Mouse (Mus musculus) hindbrain, embryonic 14.5 days (tissue): ENCODE measurements around the gene Pxn. TPM values are rescaled to one million over a fixed set of nuclear protein-coding genes. Genes with fewer than 3 reads are reported as not detected.
"Not testable (repeated sequence)": the region's sequence is repeated elsewhere in the genome, so short reads cannot be mapped to it uniquely, and the experiment has no call there.

Experiments used
- ATAC-seq: fragments of 200-750 bp; cut with Nextera tagmentation; 2 replicates; pipeline ENCODE4 v1.8.0; 2017; ENCODE audit warnings: moderate number of reproducible peaks, mild to moderate bottlenecking, moderate TSS enrichment, moderate library complexity; ENCODE audit not compliant: low FRiP score
- DNase-seq: peaks from one replicate; pipeline ENCODE4 v3.0.0-alpha.2; 2015; ENCODE audit warnings: low spot score
- H3K27ac ChIP-seq: fragments of 300-500 bp; sonication (generic); 2 replicates; pipeline ENCODE4 v1.5.1; 2014; ENCODE audit warnings: mild to moderate bottlenecking, moderate library complexity
- H3K27me3 ChIP-seq: fragments of 300-500 bp; sonication (generic); 2 replicates; pipeline ENCODE4 v1.6.1; 2014; ENCODE audit warnings: mild to moderate bottlenecking, low read length, mixed read lengths; ENCODE audit not compliant: control insufficient read depth, insufficient read depth
- H3K36me3 ChIP-seq: fragments of 300-500 bp; sonication (generic); replicated peaks from 2 replicates; pipeline ENCODE4 v1.6.1; 2014; ENCODE audit not compliant: control insufficient read depth, insufficient read depth
- H3K4me1 ChIP-seq: fragments of 300-500 bp; sonication (generic); replicated peaks from 2 replicates; pipeline ENCODE4 v1.6.1; 2014; ENCODE audit warnings: antibody characterized with exemption, low read length, mixed read lengths; ENCODE audit not compliant: control insufficient read depth, insufficient read depth
- H3K4me2 ChIP-seq: fragments of 300-500 bp; sonication (generic); replicated peaks from 2 replicates; pipeline ENCODE4 v1.6.1; 2014; ENCODE audit warnings: mild to moderate bottlenecking, moderate library complexity
- H3K4me3 ChIP-seq: fragments of 300-500 bp; sonication (generic); replicated peaks from 2 replicates; pipeline ENCODE4 v1.5.1; 2014; ENCODE audit warnings: mild to moderate bottlenecking, low read length
- H3K9ac ChIP-seq: fragments of 300-500 bp; sonication (generic); 2 replicates; pipeline ENCODE4 v1.6.1; 2014
- H3K9me3 ChIP-seq: fragments of 300-500 bp; sonication (generic); 2 replicates; pipeline ENCODE4 v1.6.1; 2016; ENCODE audit warnings: low read length; ENCODE audit not compliant: control insufficient read depth
- WGBS: fragments of 180-500 bp; shearing (Covaris S2); extraction: QIAGEN DNeasy Blood & Tissue Kit; methylation state at CpG from one replicate; pipeline ENCODE4 v1.1.7; 2014; 5-methylcytosine and 5-hydroxymethylcytosine counted together
- polyA plus RNA-seq: library from polyadenylated mRNA; unstranded; fragments of >200 nt; fragmentation: Nextera tagmentation; extraction: Ambion mirVana; gene quantifications from 2 replicates; pipeline ENCODE4 v1.2.1, GENCODE M21; 2014

Pxn gene
- polyA plus RNA-seq, 1 experiment from 2014 or later = 12.2 TPM

DNA sequence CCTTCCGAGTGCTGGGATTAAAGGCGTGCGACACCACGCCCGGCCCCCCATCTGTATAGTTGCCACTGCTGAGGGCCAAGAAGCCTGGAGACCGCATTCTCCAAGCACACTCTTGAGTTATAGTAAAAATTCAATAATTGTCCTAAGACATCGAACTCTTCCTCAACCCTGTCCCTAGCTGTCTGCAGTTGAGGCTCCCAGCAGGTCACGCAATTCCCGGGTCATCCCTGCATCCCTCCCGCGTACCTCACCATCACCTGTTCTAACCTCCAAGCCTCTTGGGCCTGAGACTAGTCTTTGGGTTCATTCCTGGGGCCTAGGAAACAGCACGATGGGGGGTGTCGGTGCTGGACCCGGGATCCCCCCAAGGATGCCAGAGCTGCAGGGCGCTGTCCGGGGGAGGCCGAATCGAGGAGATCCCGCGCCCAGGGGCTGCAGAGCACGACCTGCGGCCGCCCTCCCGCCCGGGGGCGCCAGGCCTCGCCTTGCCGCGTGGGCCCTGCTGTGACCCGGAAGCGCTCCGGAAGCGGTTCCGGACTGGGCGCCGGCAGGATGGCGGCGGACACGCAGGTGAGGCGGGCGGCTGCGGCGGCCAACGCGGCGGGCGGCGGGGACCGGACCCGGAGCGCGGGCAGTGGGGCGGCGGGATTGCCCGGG is 58.4 kb downstream of the Pxn start, which contains the start of gene Gcn1l1:
Gene Gcn1l1 (plus strand): TSS at position 518 of the 657 bp plus-strand sequence.
- peaks cover 41% of the 10 kb centered on the region for H3K36me3 ChIP-seq
- 3% methylated on average over 53 of the region's 55 CpGs for WGBS
- DNase-seq (peak; percentile 77), ATAC-seq (peak; percentile 90)
- no peaks in the 10 kb centered on the region for H3K27me3 ChIP-seq
- H3K9ac ChIP-seq = peak within 1 kb of the TSS; percentile 92
- H3K4me3 ChIP-seq = peak within 1 kb of the TSS; percentile 97
- H3K4me2 ChIP-seq = peak within 1 kb of the TSS; percentile 90
- H3K4me1 ChIP-seq = peaks cover 27% of the 10 kb centered on the region
- H3K9me3 ChIP-seq = no peaks in the 10 kb centered on the region
- H3K27ac ChIP-seq = peak within 1 kb of the TSS; percentile 81

DNA sequence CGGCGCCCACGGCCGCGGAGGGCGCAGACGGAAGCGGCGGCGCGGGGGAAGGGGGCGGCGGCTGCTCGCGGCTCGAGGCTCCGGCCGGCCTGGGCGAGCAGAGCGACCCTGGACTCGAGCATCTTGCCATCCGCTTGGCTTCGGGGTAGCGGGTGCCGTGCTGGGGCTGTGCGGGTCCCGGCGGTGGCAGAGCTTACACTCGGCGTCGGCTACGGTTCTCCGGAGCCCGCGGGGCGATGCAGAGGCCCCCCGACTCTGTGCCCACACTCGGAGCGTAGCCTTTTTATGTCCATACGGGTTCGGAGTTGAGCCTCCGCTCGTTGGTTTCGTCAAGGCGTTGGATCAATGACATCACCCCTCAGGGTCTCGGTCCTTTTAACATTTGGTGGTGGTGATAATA is 58.9 kb downstream of the Pxn start:
- Histone ChIP-seq H3K4me2 (peak overlapping the region; percentile 90), H3K27me3 (no peaks in the 10 kb centered on the region), H3K9ac (peak overlapping the region; percentile 92), H3K4me1 (peaks cover 23% of the 10 kb centered on the region), H3K27ac (peak overlapping the region; percentile 81), H3K9me3 (no peaks in the 10 kb centered on the region), H3K36me3 (peaks cover 40% of the 10 kb centered on the region), H3K4me3 (peak overlapping the region; percentile 97)
- no peak for DNase-seq
- under 1% methylated on average over 27 of the region's 46 CpGs for WGBS
- ATAC-seq = peak; percentile 41; the same call in 1 of the 2 replicates

DNA sequence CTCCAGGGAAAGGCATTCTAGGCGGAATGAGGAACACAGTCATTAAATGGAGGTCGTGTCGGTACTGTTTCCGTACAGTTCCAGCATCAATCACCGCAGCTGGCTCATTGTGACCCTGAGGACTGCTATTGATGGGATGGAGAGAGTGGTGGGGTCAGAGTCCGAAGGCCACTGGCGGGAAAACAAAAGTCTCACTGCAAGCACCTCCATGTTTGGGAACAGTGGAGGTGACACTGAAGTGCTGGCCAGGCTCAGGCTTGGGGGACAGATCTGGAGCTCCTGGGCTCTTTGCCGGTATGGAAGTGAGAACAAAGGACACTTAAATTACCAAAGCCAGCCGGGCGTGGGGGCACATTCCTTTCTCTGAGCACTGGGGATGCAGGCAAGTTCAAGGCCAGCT is 62.2 kb downstream of the Pxn start:
- Histone ChIP-seq H3K9me3 (no peaks in the 10 kb centered on the region), H3K27ac (no peak overlapping the region), H3K4me2 (no peak overlapping the region), H3K4me1 (peaks cover 17% of the 10 kb centered on the region), H3K4me3 (no peak overlapping the region), H3K36me3 (peaks cover 34% of the 10 kb centered on the region), H3K9ac (no peak overlapping the region), H3K27me3 (no peaks in the 10 kb centered on the region)
- ATAC-seq (no peak), DNase-seq (no peak)
- WGBS = 41% methylated on average over 10 of the region's 10 CpGs

DNA sequence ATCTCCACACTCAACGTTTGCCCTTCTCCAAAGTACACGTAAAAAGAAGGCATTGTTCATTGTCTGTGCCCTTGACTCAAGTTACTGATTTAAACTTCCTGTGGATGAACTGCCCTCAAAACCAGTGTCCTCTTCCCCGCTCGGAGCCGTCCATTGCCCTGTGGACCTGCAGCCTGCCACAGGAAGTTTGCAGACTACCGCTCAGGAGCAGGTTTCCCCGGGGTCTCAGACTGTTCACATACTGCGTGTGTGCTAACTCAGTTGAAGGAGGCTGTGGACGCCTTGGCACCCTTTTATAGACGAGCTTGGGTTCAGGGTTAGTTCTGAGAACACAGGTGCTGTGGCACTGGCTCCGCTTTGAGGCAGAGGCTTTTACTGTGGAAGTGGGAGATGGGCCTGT is 62.8 kb downstream of the Pxn start:
- Histone ChIP-seq H3K27ac (no peak overlapping the region), H3K27me3 (no peaks in the 10 kb centered on the region), H3K4me1 (peaks cover 15% of the 10 kb centered on the region), H3K9ac (no peak overlapping the region), H3K4me2 (no peak overlapping the region), H3K4me3 (no peak overlapping the region), H3K36me3 (peaks cover 34% of the 10 kb centered on the region), H3K9me3 (no peaks in the 10 kb centered on the region)
- 81% methylated on average over 11 of the region's 11 CpGs for WGBS
- DNase-seq (no peak), ATAC-seq (no peak)

DNA sequence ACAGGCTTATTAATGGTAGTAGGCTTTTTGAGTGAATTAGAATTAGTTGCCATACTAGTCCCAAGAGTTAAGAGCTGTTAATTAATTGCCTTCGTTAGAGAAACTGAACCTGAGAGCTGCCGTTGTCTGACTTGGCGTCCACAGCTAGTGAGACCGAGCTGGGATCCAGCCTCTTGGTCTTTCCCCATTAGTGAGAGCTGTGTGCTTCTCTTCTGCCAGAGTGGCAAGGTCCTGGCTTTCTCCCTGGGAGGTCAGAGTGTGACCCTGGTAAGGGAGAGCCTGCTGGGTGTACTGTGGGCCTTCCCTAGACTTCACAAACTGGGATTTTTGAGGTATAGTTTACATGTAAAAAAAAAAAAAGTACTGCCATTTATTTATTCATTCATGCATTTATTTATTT is 63.2 kb downstream of the Pxn start:
- ATAC-seq = no peak

DNA sequence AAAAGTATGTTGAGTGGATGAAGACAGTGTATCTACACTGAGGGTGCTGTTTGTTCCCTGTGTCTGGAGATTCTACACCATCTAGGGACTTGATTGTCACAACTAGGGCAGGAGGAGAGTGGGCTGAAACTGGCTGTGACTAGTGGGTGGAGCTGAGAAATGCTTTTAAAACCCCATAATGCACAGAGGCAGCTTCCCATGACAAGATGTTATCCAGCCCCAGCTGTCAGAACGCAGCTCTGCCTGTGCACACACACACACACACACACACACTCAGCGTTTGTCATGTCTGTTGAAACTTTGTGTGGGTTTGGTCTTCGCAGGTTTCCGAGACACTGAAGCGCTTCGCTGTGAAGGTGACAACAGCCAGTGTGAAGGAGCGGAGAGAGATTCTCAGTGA is 64.6 kb downstream of the Pxn start:
- no peaks in the 10 kb centered on the region for H3K9me3 ChIP-seq
- DNase-seq = no peak
- H3K27ac ChIP-seq = no peak overlapping the region
- no peaks in the 10 kb centered on the region for H3K27me3 ChIP-seq
- ATAC-seq = no peak
- H3K4me2 ChIP-seq = no peak overlapping the region
- no peak overlapping the region for H3K9ac ChIP-seq
- peaks cover 51% of the 10 kb centered on the region for H3K36me3 ChIP-seq
- WGBS = 95% methylated on average over 7 of the region's 7 CpGs
- H3K4me3 ChIP-seq = no peak overlapping the region
- peaks cover 3% of the 10 kb centered on the region for H3K4me1 ChIP-seq

More for the DNA sequence above, 63.2 kb downstream of the Pxn start:
- H3K4me2 ChIP-seq = no peak overlapping the region
- H3K4me3 ChIP-seq = no peak overlapping the region
- DNase-seq = no peak
- H3K9ac ChIP-seq = no peak overlapping the region
- H3K27ac ChIP-seq = no peak overlapping the region
- peaks cover 11% of the 10 kb centered on the region for H3K4me1 ChIP-seq
- H3K27me3 ChIP-seq = no peaks in the 10 kb centered on the region
- WGBS = 77% methylated on average over 4 of the region's 4 CpGs
- H3K9me3 ChIP-seq = no peaks in the 10 kb centered on the region
- peaks cover 38% of the 10 kb centered on the region for H3K36me3 ChIP-seq

DNA sequence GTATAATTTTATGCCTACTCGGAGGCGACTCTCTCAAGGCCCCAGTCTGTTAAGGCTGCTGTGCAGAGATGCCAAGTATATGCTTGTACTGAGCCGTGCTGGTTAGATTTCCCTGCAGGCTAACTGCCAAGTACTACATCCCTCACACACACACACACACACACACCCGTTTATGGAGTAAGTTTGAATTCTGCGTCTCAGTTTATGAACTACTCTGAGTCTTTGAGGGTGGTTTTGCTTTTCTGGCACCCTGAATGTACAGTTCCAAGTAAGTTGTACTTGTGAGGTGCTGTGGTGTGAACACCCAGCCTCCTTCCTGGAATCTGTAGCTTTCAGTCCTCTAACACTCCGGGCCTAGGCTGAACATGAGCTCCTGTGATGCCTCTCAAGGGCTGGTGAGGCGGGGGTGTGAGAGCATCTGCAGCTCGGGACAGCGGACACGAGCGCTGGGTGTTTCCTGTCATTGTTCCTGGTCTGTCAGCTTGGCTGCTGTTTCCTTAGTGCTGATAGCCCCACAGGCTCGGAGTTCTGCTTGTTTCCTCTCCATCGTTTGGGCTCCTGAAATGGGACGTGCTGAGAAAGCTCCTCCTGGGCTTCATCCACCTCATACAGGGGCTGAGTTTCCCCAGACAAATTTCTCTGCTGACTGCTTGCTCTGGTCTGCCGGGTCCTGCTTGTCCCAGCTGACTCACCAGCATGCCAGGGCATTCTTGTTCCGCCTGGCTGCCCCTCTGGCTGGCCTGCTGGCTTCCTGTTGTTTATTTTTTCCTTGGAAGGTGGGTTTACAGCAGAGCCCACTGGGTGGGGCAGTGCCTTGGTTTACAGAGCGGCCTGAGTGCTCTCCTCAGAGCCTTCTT is 66.4 kb downstream of the Pxn start:
- H3K4me2 ChIP-seq = no peak overlapping the region
- no peak overlapping the region for H3K27ac ChIP-seq
- ATAC-seq = no peak
- H3K4me1 ChIP-seq = no peaks in the 10 kb centered on the region
- H3K9me3 ChIP-seq = no peaks in the 10 kb centered on the region
- WGBS = 64% methylated on average over 17 of the region's 17 CpGs
- H3K4me3 ChIP-seq = no peak overlapping the region
- peaks cover 69% of the 10 kb centered on the region for H3K36me3 ChIP-seq
- no peak for DNase-seq
- H3K9ac ChIP-seq = no peak overlapping the region
- no peaks in the 10 kb centered on the region for H3K27me3 ChIP-seq

DNA sequence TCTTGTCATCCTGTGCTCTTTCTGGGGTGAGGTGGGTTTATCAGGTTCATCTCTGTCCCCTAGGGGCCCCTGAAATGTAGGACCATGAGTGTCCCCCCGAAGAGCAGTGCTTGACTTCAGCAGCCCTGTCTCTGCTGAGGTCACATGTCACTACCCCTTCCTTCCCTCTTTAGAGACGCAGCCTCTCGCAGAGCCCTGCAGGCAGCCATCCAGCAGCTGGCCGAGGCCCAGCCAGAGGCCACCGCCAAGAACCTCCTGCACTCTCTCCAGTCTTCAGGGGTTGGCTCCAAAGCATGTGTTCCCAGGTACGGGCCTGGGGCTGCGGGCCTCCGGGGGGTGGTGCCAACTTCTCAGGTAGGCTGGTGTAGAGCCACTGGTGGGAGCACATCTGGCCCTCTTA is 68.5 kb downstream of the Pxn start:
- Histone ChIP-seq H3K4me1 (no peaks in the 10 kb centered on the region), H3K27ac (no peak overlapping the region), H3K9ac (no peak overlapping the region), H3K36me3 (peaks cover 90% of the 10 kb centered on the region), H3K9me3 (no peaks in the 10 kb centered on the region), H3K27me3 (no peaks in the 10 kb centered on the region), H3K4me2 (no peak overlapping the region), H3K4me3 (no peak overlapping the region)
- DNase-seq = no peak
- ATAC-seq = no peak
- 82% methylated on average over 8 of the region's 8 CpGs for WGBS

DNA sequence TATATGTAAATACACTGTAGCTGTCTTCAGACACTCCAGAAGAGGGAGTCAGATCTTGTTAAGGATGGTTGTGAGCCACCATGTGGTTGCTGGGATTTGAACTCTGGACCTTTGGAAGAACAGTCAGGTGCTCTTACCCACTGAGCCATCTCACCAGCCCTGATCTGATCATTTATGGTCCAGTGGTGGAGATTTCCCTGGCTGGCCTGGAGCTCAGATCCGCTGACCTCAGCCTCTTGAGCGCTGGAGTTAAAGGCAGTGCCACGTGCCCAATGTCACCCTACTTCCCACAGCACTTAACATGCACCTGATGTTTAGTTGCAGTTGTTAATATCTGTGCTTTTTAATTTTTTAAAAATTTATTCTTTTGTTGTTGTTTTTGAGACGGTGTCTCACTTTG is 71.2 kb downstream of the Pxn start:
- H3K4me3 ChIP-seq, DNase-seq, H3K9ac ChIP-seq, ATAC-seq, H3K4me2 ChIP-seq, H3K4me1 ChIP-seq, H3K9me3 ChIP-seq, H3K27ac ChIP-seq, H3K27me3 ChIP-seq: not testable (repeated sequence)
- H3K36me3 ChIP-seq = peaks cover 98% of the 10 kb centered on the region
- WGBS = 94% methylated on average over 4 of the region's 4 CpGs
